Mouse (Mus musculus) heart, embryonic 16.5 days (tissue): ENCODE results near the gene H3f3b. TPM values are rescaled to one million over a fixed set of nuclear protein-coding genes. Genes with fewer than 3 reads are reported as not detected.
A peak's percentile ranks its signal among the peaks of the same experiment; 100 is the strongest.

Experiments used
- ATAC-seq: fragments of 200-750 bp; cut with Nextera tagmentation; replicated peaks from 2 replicates; pipeline ENCODE4 v1.8.0; 2017; ENCODE audit warnings: moderate number of reproducible peaks; ENCODE audit not compliant: insufficient read depth, low FRiP score; ENCODE audit errors: extremely low read depth
- H3K27ac ChIP-seq: fragments of 300-500 bp; sonication (generic); 2 replicates; pipeline ENCODE4 v1.5.1; 2014; ENCODE audit warnings: mild to moderate bottlenecking, low read length, control low read depth, moderate library complexity
- H3K27me3 ChIP-seq: fragments of 300-500 bp; sonication (generic); 2 replicates; pipeline ENCODE4 v1.6.1; 2014; ENCODE audit warnings: low read length, mixed read lengths; ENCODE audit not compliant: control insufficient read depth, insufficient read depth
- H3K36me3 ChIP-seq: fragments of 300-500 bp; sonication (generic); 2 replicates; pipeline ENCODE4 v1.6.1; 2014; ENCODE audit not compliant: control insufficient read depth, insufficient read depth
- H3K4me1 ChIP-seq: fragments of 300-500 bp; sonication (generic); 2 replicates; pipeline ENCODE4 v1.6.1; 2014; ENCODE audit warnings: low read length, mixed read lengths; ENCODE audit not compliant: control insufficient read depth, insufficient read depth
- H3K4me2 ChIP-seq: fragments of 300-500 bp; sonication (generic); 2 replicates; pipeline ENCODE4 v1.6.1; 2014; ENCODE audit warnings: low read depth, mild to moderate bottlenecking, control low read depth, low read length
- H3K4me3 ChIP-seq: fragments of 300-500 bp; sonication (generic); 2 replicates; pipeline ENCODE4 v1.5.1; 2014; ENCODE audit warnings: mild to moderate bottlenecking, control low read depth, low read length
- H3K9ac ChIP-seq: fragments of 300-500 bp; sonication (generic); 2 replicates; pipeline ENCODE4 v1.6.1; 2014; ENCODE audit warnings: low read length, control low read depth
- H3K9me3 ChIP-seq: fragments of 300-500 bp; sonication (generic); replicated peaks from 2 replicates; pipeline ENCODE4 v1.6.1; 2016; ENCODE audit warnings: low read length; ENCODE audit not compliant: control insufficient read depth
- WGBS: fragments of 180-500 bp; shearing (Covaris S2); extraction: QIAGEN DNeasy Blood & Tissue Kit; methylation state at CpG from one replicate; pipeline ENCODE4 v1.1.7; 2014; 5-methylcytosine and 5-hydroxymethylcytosine counted together
- polyA plus RNA-seq: library from polyadenylated mRNA; unstranded; fragments of >200 nt; fragmentation: Nextera tagmentation; extraction: Ambion mirVana; gene quantifications from 2 replicates; pipeline ENCODE4 v1.2.1, GENCODE M21; 2015

The H3f3b gene
- polyA plus RNA-seq, 1 experiment from 2014 or later: 709 TPM

DNA sequence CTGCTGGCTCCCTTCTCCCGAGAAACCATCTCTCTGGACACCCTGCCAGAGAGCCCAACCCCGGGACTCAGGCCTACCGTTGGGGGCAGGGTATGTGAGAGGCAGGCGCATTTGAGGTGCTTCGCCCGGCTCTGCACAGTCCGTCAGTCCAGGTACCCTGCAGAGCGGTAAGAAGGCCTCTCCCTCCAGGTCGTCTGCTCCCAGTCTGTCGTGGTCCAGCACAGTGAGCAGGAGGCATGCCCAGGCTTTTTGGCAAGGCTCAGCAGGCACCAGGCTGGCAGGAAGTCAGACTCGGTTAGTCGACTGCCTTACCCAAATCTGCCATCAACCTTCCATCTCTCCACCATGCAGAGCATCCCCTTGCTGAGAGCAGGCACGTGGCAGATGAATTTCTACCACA lies 35.8 kb upstream of the H3f3b start:
- peaks cover 13% of the 10 kb centered on the region for H3K36me3 ChIP-seq

DNA sequence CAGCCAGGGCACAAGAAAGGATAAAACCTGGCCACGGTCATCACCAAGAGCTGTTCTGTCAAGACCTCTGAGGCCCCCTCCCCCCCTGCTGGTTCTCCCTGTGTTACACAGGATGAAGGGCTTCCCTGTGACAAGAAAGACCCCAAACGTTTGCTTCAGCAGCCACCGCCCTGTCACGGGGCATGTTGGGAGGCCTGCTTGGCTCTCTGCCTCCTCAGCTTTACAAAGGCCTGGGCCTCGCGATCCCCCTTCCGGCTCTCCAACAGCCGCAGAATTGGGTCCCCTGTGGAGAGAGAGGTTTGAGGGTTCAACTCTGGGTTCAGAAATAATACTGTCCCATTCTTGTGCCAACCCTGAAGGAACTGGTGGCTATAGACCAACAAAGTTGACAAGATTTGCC lies 34.8 kb upstream of the H3f3b start:
- 71% methylated on average over 8 of the region's 8 CpGs for WGBS
- ATAC-seq: no peak
- Histone ChIP-seq H3K36me3 (peaks cover 21% of the 10 kb centered on the region), H3K27me3 (no peaks in the 10 kb centered on the region), H3K4me1 (peaks cover 4% of the 10 kb centered on the region), H3K9ac (no peak overlapping the region), H3K27ac (no peak overlapping the region), H3K4me3 (no peak overlapping the region), H3K9me3 (no peaks in the 10 kb centered on the region), H3K4me2 (no peak overlapping the region)

More for the DNA sequence above, 35.8 kb upstream of the H3f3b start:
- Histone ChIP-seq H3K4me2 (no peak overlapping the region), H3K4me1 (no peaks in the 10 kb centered on the region), H3K4me3 (no peak overlapping the region), H3K9ac (no peak overlapping the region), H3K27ac (no peak overlapping the region), H3K9me3 (no peaks in the 10 kb centered on the region), H3K27me3 (no peaks in the 10 kb centered on the region)
- 67% methylated on average over 13 of the region's 13 CpGs for WGBS
- no peak for ATAC-seq

DNA sequence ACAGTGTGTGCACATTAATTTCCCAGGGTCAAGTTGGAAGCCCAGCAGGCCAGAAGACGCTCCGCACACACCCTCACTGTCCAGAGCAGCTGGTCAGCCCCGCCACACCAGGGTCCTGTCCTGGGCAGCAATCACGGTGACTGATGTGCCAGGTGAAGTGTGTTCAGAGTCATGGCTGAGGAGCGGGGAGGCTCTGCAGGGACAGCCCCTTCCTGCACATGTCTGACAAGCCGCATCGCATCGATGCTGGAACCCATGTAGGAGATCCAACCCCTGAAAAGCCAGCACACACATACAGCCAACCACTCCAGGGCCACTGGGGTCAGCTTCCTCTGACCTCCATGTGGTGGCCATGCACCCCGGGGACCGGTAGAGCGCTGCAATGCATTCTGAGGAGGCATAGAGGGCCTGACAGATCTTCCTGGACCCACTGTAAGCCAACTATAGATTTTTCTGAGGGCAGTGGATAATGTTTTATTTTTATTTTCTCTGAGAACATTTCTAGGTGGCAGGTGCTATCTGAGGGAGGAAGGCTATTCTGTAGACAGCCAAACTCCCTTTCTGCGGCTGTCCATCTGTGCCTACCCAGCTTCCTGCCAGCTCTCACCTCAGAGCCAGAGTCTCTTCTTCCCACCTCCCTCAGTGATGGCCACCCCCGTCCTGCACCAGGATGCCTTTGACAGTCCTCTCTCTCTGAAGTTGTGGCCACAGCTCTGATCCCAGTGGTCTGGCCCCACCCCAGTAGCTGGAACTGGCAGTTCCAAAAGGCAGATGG lies 34.1 kb upstream of the H3f3b start:
- Histone ChIP-seq H3K9ac (no peak overlapping the region), H3K9me3 (no peaks in the 10 kb centered on the region), H3K4me3 (no peak overlapping the region), H3K36me3 (peaks cover 26% of the 10 kb centered on the region), H3K27ac (no peak overlapping the region), H3K4me2 (no peak overlapping the region), H3K4me1 (peaks cover 11% of the 10 kb centered on the region), H3K27me3 (no peaks in the 10 kb centered on the region)
- ATAC-seq: no peak
- 87% methylated on average over 13 of the region's 13 CpGs for WGBS

DNA sequence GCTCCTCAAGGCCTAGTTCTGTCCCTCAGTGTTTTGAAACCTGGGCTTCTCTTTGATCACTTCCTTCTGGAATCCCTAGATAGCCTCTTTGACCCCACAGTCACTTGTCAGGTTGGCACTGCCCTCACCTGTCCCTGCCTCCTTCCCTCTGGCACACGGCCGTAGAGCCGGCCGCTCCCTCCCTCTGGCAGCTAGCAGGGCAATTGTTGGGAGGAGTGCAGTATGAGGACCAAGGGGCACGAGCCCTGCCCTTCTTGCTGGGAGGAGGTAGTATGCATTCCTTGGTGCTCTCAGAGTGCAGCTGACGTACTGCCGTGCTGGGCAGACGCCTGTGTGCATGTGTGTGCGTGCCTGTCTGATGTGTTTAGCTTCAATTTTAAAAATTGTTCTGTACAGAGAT lies 32.8 kb upstream of the H3f3b start:
- no peaks in the 10 kb centered on the region for H3K27me3 ChIP-seq
- no peak overlapping the region for H3K9ac ChIP-seq
- H3K9me3 ChIP-seq: no peaks in the 10 kb centered on the region
- 84% methylated on average over 9 of the region's 9 CpGs for WGBS
- peaks cover 36% of the 10 kb centered on the region for H3K36me3 ChIP-seq
- H3K4me1 ChIP-seq: peaks cover 11% of the 10 kb centered on the region
- no peak overlapping the region for H3K4me3 ChIP-seq
- H3K27ac ChIP-seq: no peak overlapping the region
- H3K4me2 ChIP-seq: no peak overlapping the region
- no peak for ATAC-seq

DNA sequence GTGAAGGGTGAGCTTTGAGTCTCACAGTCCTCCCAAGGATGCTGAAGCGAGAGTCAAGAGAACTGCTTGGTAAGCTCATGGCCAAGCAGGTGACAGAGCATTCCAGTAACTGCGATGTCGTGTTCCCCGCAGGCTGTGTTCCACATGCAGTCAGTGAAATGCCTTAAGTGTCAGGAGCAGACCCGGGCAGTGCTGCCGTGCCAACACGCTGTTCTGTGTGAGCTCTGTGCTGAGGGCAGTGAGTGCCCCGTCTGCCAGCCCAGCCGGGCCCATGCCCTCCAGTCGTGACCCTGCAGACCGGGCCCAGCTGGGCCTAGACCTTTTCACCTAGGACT lies 31.9 kb upstream of the H3f3b start:
- no peak overlapping the region for H3K4me2 ChIP-seq
- no peak overlapping the region for H3K4me3 ChIP-seq
- peaks cover 11% of the 10 kb centered on the region for H3K4me1 ChIP-seq
- no peaks in the 10 kb centered on the region for H3K27me3 ChIP-seq
- no peaks in the 10 kb centered on the region for H3K9me3 ChIP-seq
- no peak for ATAC-seq
- WGBS: 88% methylated on average over 11 of the region's 11 CpGs
- no peak overlapping the region for H3K9ac ChIP-seq
- no peak overlapping the region for H3K27ac ChIP-seq
- peaks cover 44% of the 10 kb centered on the region for H3K36me3 ChIP-seq

DNA sequence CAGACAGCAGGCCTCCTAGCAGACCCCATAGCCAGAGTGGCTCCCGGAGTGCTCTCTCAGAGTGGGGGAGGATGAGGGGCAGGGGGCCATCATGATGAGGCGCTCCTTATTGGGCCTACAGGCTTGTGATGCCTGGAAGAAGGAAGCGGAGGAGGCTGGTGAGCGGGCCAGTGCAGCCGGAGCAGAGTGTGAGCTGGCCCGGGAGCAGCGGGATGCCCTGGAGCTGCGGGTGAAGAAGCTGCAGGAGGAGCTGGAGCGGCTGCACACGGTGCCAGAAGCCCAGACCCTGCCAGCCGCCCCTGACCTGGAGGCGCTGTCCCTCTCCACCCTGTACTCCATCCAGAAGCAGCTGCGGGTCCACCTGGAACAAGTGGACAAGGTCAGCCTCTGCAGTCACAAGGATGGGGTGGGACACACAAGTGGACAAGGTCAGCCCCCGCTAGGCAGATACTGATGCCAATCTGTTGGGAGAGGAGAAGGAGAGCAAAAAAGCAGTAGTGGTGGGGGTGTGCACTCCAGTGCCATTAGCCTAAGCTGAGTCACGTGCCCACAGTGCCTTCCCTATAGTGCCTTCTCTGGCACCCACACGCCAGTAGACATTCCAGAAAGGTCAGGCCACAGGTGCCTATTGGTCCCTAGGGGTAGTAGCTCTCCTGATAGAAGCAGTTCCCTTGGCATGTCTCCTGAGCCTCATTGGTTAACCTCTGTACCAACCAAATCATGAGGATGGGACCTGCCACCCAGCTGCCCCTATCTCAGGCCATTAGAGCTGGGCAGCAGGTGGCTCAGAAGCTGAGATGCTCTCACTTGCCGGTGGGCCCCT lies 31.3 kb upstream of the H3f3b start:
- Histone ChIP-seq H3K9me3 (no peaks in the 10 kb centered on the region), H3K4me3 (no peak overlapping the region), H3K4me2 (no peak overlapping the region), H3K27ac (no peak overlapping the region), H3K4me1 (peaks cover 11% of the 10 kb centered on the region), H3K27me3 (no peaks in the 10 kb centered on the region), H3K36me3 (peaks cover 49% of the 10 kb centered on the region), H3K9ac (no peak overlapping the region)
- WGBS: 85% methylated on average over 17 of the region's 17 CpGs
- no peak for ATAC-seq

DNA sequence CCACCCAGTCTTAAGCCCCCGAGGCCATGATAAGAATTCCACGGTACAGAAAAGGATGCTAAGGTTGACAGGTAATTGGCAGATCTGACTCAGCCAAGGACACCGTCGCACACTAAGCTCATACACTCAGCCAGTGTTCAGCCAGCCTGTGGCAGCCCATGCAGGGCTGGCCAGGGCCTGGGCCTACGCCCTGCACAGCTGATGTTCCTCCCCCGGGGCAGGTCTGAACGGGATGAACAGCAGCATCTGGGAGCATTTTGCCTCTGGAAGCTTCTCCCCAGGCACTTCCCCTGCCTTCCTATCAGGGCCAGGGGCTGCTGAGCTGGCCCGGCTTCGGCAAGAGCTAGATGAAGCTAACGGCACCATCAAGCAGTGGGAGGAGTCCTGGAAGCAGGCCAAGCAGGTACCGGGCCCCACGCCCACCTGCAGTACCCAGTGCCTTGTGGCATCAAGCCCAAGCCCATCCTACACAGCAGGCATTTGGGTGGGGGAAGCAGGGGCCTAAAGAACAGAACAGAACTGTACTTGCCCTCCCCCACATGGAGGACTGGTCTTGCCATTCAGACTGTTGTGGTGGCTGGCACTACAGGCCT lies 30.4 kb upstream of the H3f3b start:
- Histone ChIP-seq H3K36me3 (peaks cover 58% of the 10 kb centered on the region), H3K27me3 (no peaks in the 10 kb centered on the region), H3K4me2 (no peak overlapping the region), H3K4me3 (no peak overlapping the region), H3K9ac (no peak overlapping the region), H3K27ac (0 out of 2 replicates have a peak overlapping the region, but pooled peaks have one; percentile 27), H3K4me1 (peaks cover 11% of the 10 kb centered on the region), H3K9me3 (no peaks in the 10 kb centered on the region)
- 62% methylated on average over 12 of the region's 12 CpGs for WGBS
- no peak for ATAC-seq

DNA sequence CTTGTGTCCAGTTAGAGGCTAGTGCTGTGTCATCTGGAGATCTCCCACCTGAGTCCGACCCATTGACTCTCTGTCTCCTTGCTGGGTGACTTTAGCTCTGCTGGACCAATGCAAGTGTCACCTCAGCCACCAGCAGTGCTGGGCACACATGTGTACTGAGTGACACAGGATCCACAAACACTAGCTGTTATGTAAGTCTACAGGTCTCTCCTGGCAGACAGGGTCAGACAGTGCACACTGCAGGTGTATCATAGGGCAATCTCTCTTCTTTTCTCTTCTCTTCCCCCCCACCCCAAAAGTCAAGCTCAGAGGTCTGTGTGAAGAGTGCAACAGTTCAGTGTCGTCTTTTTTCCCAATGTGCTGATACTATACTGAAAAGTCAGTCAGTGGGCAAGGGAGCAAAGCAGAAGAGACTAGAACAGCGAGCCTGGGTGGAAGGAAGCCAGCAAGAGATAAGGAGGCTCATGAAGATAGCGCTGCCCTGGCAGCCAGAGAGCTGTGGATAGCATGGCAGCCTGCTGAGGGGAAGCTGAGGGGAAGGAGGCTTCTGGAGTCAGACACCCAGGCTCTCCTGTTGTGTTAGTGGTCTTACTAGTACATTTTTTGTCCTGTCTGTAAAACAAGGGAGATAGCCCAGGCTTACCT lies 29.6 kb upstream of the H3f3b start:
- no peaks in the 10 kb centered on the region for H3K9me3 ChIP-seq
- peaks cover 65% of the 10 kb centered on the region for H3K36me3 ChIP-seq
- no peak; the same call in 1 of the 2 replicates for ATAC-seq
- peaks cover 11% of the 10 kb centered on the region for H3K4me1 ChIP-seq
- H3K4me3 ChIP-seq: no peak overlapping the region
- 47% methylated on average over 4 of the region's 4 CpGs for WGBS
- H3K9ac ChIP-seq: no peak overlapping the region
- H3K27me3 ChIP-seq: no peaks in the 10 kb centered on the region
- H3K27ac ChIP-seq: peak overlapping the region; percentile 27; the same call in 1 of the 2 replicates
- H3K4me2 ChIP-seq: no peak overlapping the region
